ENCODE assay signal across 9 mouse cellular contexts in the genomic region with DNA sequence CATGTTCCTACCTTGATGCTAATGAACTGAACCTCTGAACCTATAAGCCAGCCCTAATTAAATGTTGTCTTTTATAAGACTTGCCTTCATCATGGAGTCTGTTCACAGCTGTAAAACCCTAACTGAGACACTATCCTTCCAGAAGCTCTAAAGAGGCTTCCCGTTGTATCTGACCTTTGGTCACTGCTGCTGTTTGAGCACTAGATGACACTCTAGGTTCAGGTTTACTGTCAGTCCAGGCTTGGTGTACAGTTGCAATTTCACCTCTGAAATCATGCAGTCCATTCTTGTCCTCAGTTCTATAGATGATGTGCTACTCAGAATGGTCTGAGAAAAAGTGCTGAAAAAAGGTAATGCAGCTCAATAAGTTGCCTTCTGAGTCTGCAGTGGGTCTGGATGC.
DNase-seq lines count a peak whose midpoint lies in the region; ATAC-seq and TF ChIP-seq lines count a peak whose summit lies in the region.
"Had no signal": no experiment of that assay in that cellular context is flagged by ENCODE, and none has a peak within 500 bp of the region (broad histone marks: within the 10 kb centered on the region; RNA-seq: fewer than 3 reads in every experiment).

No protein-coding gene starts in this region.

- H3K27ac ChIP-seq in liver, postnatal 0 days (ENCODE audit: low read depth): no peak overlapping the region
- no peak overlapping the region for H3K27ac ChIP-seq in limb, embryonic 10.5 days
- H3K27ac ChIP-seq: limb, embryonic 13.5 days had no signal

- no peaks in the 10 kb centered on the region for H3K27me3 ChIP-seq in liver, postnatal 0 days (ENCODE audit: insufficient read depth, low read length)
- H3K27me3 ChIP-seq in limb, embryonic 10.5 days (ENCODE audit: low read depth, poor library complexity, severe bottlenecking): no peaks in the 10 kb centered on the region
- H3K27me3 ChIP-seq: limb, embryonic 13.5 days had no signal

- no peaks in the 10 kb centered on the region for H3K36me3 ChIP-seq in liver, postnatal 0 days (replicated peaks; ENCODE audit: insufficient read depth, low read length)
- H3K36me3 ChIP-seq in limb, embryonic 10.5 days: no peaks in the 10 kb centered on the region
- H3K36me3 ChIP-seq: limb, embryonic 13.5 days had no signal

- peak; percentile 12 for DNase-seq in gastrocnemius, adult 18-20 months (ENCODE audit: low spot score)
- no peak for DNase-seq in gastrocnemius, postnatal 4 days (ENCODE audit: low spot score in 2 of 2)
- peak; percentile 74 for DNase-seq in 3T3-L1 (ENCODE audit: low read depth, low spot score)
- no peak for DNase-seq in liver, postnatal 0 days
- DNase-seq in testis, postnatal 14 days (ENCODE audit: low spot score): no peak
- no peak for DNase-seq in thymus, postnatal 0 days (ENCODE audit: low spot score)
- DNase-seq in limb, embryonic 10.5 days (ENCODE audit: low spot score): no peak

- no peak overlapping the region for H3K4me3 ChIP-seq in liver, postnatal 0 days (ENCODE audit: low read depth, low read length)
- no peak overlapping the region for H3K4me3 ChIP-seq in limb, embryonic 10.5 days
- H3K4me3 ChIP-seq: limb, embryonic 13.5 days had no signal

- no peaks in the 10 kb centered on the region for H3K4me1 ChIP-seq in liver, postnatal 0 days (ENCODE audit: insufficient read depth)
- peaks cover 4% of the 10 kb centered on the region for H3K4me1 ChIP-seq in limb, embryonic 10.5 days
- H3K4me1 ChIP-seq: limb, embryonic 13.5 days had no signal

- H3K9ac ChIP-seq in liver, postnatal 0 days (replicated peaks): no peak overlapping the region
- H3K9ac ChIP-seq: limb, embryonic 13.5 days had no signal

- H3K9me3 ChIP-seq in liver, postnatal 0 days (ENCODE audit: low read length): no peaks in the 10 kb centered on the region
- no peaks in the 10 kb centered on the region for H3K9me3 ChIP-seq in limb, embryonic 10.5 days (replicated peaks)
- H3K9me3 ChIP-seq: limb, embryonic 13.5 days had no signal

- TF ChIP-seq EP300 in liver, postnatal 0 days (IDR thresholded peaks at IDR 0.05; ENCODE audit: low read depth): no peak

- WGBS in liver, postnatal 0 days (ENCODE audit: insufficient replicate concordance): 43% methylated on average over 1 of the region's 1 CpGs
- 86% methylated on average over 1 of the region's 1 CpGs for WGBS in limb, embryonic 10.5 days

- peak; percentile 89 for ATAC-seq in activated CD4-positive, CD25-positive, alpha-beta regulatory T cell, adult 4 months
- peak; percentile 60 for ATAC-seq in liver, postnatal 0 days

- peak; percentile 87 for TF ChIP-seq CTCF in liver, postnatal 0 days (IDR thresholded peaks at IDR 0.05; ENCODE audit: low read depth)

- H3K4me2 ChIP-seq in liver, postnatal 0 days (ENCODE audit: low read depth, low read length): no peak overlapping the region
- H3K4me2 ChIP-seq: limb, embryonic 13.5 days had no signal

Comparison
In these comparisons a context has a peak if more than half of its experiments do, and no peak if none do; other contexts are left out.
1. DNase-seq: peak in gastrocnemius, adult 18-20 months (single experiment) and 3T3-L1 (single experiment); none in gastrocnemius, postnatal 4 days (0 of 2), liver, postnatal 0 days (single experiment), testis, postnatal 14 days (single experiment), thymus, postnatal 0 days (single experiment) and limb, embryonic 10.5 days (single experiment).